Mouse (Mus musculus) layer of hippocampus, adult 6 months (tissue): ENCODE measurements around the gene Zfpl1. TPM values are rescaled to one million over a fixed set of nuclear protein-coding genes. Genes with fewer than 3 reads are reported as not detected.

Source experiments
- long read RNA-seq, 2 experiments: library from polyadenylated mRNA; unstranded; transcript quantifications; one replicate each; pipeline ENCODE4 v2.0.0; 2019 to 2020
- microRNA-seq: library from miRNA; unstranded; fragments of <30 nt; microRNA quantifications from one replicate; pipeline ENCODE4 v1.2.0, GENCODE M21; 2020
- polyA plus RNA-seq: library from polyadenylated mRNA; unstranded; fragments of <200 nt; fragmentation: Nextera tagmentation; gene quantifications from 2 replicates; pipeline ENCODE4 v1.2.3, GENCODE M21; 2021

Zfpl1 gene
- polyA plus RNA-seq = 66.0 and 69.1 TPM in 2 replicates
- long read RNA-seq, experiment 1, transcript Zfpl1-201 (8 exons, 1,287 nt) = minor isoform, 20 of 76 reads
- long read RNA-seq, experiment 1, transcript Zfpl1-208 (8 exons, 922 nt) = major isoform, 47 of 76 reads
- long read RNA-seq, experiment 1, partial matches to known transcripts = 7 of 76 reads
- long read RNA-seq, experiment 1, other reads (novel, unspliced or antisense) = 2 of 76 reads
- long read RNA-seq, experiment 2, transcript Zfpl1-201 (8 exons, 1,287 nt) = minor isoform, 24 of 114 reads
- long read RNA-seq, experiment 2, transcript Zfpl1-208 (8 exons, 922 nt) = major isoform, 70 of 114 reads
- long read RNA-seq, experiment 2, partial matches to known transcripts = 16 of 114 reads
- long read RNA-seq, experiment 2, other reads (novel, unspliced or antisense) = 4 of 114 reads

DNA sequence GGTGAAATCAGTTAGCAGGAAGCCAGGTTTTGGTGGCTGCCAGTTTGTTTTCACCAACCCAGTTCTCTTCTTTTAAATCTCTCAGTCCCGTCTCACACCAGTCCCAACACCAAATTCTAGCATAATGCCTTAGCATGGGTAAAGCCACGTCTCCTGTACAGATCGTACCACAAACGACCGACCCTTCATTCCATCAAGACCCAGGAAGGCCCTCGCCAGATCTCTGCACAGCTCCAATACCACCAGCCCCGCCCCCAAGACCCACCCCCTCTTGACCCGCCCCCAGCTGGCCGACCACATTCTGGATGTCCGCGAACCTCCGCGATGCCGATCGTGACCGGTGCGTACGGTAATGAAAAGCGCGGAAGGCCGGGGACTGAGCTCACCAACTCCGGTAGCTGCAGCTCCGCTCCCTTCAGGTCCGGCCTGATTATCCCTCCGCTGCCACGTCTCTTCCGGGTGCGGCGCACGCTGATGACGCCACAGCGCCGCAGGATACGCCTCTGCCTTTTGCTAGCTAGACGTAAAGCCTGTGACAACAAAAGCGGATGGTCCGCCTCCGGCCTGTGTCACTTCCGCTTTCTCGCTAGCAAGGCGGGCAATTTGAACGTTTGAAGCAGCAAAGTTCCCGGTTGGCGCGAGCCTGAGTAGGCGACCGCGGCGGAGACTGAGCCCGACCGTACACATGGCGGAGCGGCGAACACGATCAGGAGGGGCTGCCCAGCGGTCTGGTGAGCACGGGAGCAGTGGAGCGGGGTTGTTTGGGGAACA, at the start of gene Zfpl1, which contains the start of gene Cdca5:
Gene Zfpl1 (minus strand): TSS at position 479 of the 771 bp plus-strand sequence.
Gene Cdca5 (plus strand): TSS at position 506 of the 771 bp plus-strand sequence.

DNA sequence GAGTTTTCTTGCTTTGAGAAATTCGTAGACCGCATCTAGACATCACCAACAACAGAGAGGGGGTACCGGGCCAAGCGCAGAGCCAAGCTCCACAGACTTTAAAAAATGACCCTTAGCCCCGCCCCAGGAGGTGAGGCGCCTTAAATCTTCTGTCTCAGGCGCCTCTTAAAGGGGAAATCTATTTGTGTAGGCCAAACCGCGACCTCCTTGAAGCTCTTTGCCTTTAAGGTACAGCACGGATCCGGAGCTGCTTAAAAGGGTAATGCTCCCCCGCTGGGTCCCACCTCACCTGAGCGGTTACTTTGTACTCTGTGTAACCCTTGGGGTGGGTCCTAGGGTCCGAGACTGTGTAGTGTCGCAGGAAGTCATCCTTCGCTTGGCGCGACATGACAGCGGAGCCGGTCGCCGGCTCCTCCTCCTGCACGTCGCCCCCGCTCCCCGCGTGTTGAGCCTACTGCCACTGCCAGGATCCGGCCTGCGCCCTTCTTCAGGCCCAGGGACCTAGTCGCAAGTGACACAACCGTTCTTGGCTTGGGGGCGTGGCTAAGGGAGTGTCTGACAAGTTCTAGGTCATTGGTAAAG, 43.1 kb upstream of the Zfpl1 start, which contains the start of gene Snx15:
Gene Snx15 (minus strand): TSS at position 545 of the 582 bp plus-strand sequence.

DNA sequence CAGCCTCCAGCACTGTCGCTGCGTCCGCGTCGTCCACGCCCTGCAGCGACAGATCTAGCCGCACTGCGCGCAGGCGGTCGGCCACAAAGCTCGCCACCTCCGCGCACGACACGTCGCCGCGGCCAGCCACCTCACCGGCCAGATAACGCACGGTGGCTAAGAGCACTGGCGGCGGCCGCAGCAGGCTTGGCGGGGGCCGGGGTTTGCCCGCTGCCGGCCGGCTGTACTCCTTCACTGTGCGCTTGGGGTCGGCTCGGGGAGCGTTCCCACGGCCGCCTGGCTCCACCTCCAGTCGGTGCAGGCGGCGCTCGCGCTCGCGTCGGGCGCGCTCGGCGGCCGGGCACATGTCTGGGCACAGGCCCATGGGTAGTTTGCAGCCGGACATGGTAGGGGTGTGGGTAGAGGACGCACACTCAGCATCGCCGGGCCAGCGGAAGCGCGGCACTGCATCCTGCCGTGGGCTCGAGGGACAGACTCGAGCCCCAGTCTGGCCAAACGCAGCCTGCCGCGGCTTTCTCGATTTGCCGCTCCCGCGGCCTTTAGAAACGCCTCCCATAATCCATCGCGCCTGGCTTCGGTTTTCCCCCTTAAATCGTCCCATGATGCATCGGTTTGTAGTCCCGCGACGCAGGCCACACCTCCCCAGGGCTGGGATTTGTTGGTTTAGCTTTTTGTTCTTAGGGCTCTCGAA, 33.4 kb upstream of the Zfpl1 start, which contains the start of gene Sac3d1:
Gene Sac3d1 (minus strand): TSS at position 665 of the 691 bp plus-strand sequence.

DNA sequence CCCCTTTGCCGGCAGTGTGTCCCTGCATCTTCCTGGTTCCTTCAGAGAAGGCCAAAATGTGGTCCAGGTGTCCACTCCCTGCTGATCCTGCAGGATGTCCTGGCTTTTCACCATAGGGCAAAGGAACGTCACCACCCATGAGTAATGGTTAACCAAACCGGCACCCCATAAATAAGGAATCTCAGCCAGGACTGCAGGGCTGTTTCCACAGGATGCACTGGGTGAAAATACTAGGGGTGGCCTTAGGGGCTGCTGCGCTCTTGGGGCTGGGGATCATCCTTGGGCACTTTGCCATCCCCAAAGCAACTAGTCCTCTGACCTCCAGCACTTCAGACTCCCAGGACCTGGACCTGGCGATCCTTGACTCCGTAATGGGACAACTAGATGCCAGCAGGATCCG, 20.8 kb upstream of the Zfpl1 start, which contains the start of gene Naaladl1:
Gene Naaladl1 (plus strand): TSS at position 197 of the 400 bp plus-strand sequence.

DNA sequence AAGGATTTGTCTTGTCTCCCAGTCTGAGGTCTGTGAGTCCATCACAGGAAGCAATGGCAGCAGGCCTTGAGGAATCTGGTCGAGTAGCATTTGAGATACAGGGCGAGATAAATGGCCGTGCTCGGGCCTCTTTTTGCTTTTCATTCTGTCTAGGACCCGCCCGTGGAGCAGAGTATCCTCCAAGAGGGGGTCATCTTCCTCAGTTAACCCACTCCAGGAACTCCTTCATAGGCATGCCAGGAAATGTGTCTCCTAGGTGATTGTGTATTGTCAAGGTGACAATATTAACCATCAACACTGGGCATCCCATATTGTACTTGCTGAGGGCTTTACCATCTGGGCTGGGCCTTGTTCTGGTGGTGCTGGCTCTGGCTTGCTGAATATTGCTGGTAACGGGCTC, 9.4 kb upstream of the Zfpl1 start, which contains the start of gene AC131692.1:
Gene AC131692.1 (plus strand): TSS at position 301 of the 400 bp plus-strand sequence.

DNA sequence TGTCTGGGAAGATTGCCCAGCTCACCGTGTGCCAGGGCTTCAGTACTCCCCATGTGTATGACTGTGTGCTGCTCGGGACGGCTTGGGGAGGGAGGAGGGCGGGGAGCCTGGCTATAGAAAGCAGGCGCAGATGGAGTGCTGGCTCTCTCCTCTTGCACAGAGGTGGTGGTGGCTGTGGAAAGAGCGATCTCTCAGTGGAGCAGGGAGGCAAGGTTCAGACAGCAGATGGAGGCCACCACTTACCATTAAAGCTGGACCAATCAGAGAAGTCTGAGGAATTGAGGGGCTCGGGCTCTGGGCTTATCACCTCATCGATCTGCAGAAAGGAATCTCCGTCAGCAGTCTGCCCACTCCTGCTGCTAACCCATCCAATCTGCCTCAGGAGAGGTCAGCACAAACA, 2.6 kb downstream of the Zfpl1 start, which contains the start of gene Gm28374:
Gene Gm28374 (minus strand): TSS at position 101 of the 400 bp plus-strand sequence.

DNA sequence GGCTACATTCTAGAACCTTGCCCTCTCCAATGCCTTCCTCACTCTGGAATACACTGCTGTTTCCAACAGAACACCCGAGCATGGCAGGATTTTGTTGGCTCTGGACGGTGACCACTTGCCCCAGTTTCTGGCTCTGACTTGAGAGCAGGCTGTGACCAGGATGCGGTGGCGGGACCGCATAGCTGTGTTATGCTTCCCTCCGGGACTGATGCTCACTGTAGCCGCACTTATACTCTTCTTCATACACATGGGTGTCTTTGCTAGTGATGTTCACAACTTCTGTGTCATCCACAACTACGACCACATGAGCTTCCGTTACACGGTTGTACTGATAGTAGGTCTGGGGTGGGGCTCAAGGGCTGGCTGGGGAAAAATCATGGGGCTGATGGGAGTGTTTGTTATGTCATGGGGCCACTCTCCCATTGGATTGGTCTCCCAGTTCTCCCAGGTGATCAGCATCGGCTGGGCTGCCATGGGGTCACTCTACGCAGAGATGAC, 4.7 kb downstream of the Zfpl1 start, which contains the start of gene Tmem262:
Gene Tmem262 (plus strand): TSS at position 51 of the 498 bp plus-strand sequence.

DNA sequence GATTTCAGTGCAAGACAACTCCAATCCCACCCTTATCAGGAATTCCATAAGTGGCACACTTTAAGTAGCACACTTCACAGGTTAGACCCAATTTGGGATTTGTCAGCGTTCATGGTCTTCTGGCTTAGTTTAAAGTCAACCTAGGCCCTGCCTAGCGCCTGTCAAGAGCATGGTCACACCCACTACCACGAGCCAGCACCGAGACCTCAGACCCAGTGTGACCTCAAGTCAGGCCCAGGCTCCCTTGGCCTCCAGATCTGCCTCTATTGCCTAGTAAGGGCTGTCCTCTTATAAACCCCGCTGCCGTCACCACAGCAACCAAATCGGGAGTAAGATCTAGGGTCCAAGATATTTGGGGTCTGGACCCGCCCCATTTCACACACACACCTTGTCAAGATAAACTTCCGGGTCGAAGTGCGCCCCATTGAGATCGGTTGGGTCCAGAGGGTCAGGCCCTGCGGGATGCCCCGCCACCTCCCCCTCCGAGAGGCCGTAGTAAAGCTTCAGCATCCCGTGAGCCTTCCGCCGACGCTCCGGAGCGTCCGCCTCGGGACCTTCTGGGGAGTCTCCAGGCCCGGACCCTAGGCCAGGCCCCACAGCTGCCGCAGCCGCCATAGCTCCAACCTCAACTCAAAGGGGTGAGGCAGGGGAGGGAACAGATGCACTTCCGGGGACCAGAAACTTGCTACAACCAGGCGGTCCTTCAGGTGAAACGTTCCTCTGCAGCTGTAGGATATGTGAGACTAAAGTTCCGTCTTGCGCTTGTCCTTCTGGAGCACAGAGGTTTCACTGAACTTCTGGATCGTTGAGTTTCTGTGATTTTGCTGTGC, 8.0 kb downstream of the Zfpl1 start, which contains the start of gene Vps51:
Gene Vps51 (minus strand): TSS at position 668 of the 830 bp plus-strand sequence.

DNA sequence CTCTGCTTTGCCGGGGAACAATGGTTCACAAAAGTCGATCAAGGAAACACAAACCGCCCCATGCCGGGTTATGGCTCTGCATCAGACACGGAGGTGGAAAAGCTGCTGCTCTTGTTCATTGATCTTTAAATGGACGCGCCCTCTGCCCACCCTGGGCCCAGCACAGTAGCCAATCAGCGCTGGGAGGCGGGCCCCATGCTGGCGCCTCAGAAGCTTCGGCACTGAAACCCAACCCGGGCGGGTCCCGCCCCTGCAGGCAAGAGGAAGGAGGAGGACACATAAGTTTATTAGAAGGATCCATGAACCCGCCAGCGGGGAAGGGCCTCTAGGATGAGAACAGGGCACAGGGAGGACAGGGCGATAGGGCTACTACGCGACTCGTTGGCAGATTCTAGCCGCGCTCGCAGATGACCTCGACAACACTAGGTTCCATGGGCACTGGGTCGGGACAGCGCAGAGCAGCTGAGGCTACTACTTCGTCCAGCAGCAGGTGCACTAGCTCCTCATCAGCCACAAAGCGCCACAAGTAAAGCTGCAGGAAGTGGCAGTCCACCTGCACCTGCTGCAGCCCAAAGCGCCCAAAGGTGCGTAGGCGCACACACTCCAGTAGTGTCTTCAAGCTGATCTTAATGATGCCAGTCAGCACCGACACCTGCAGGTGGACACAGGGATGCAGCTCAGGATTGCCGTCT, 16.9 kb downstream of the Zfpl1 start, which contains the start of gene Tm7sf2:
Gene Tm7sf2 (minus strand): TSS at position 650 of the 692 bp plus-strand sequence.

DNA sequence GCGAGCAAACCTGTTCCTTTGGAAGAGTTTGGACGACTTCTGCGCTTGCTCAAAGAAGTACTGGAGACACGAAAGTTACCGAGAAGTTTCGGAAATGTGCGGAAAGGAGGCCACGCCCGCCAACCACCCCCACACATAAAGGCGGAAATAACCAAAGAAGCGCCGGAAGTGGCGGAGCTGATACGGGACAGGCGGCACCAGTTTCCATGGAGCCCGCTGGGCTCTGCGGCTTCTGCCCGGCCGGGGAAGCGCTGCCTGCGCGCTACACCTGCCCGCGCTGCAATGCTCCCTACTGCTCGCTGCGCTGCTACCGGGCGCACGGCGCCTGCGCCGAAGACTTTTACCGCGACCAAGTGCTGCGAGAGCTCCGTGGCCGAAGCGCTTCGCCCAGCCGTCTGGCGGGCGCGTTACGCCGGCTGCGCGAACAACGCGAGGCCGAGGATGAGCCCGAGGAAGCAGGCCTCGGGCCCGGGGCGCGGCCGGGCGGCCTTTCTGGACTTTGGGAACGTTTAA, 23.7 kb downstream of the Zfpl1 start, which contains the start of gene Znhit2:
Gene Znhit2 (plus strand): TSS at position 172 of the 513 bp plus-strand sequence.

DNA sequence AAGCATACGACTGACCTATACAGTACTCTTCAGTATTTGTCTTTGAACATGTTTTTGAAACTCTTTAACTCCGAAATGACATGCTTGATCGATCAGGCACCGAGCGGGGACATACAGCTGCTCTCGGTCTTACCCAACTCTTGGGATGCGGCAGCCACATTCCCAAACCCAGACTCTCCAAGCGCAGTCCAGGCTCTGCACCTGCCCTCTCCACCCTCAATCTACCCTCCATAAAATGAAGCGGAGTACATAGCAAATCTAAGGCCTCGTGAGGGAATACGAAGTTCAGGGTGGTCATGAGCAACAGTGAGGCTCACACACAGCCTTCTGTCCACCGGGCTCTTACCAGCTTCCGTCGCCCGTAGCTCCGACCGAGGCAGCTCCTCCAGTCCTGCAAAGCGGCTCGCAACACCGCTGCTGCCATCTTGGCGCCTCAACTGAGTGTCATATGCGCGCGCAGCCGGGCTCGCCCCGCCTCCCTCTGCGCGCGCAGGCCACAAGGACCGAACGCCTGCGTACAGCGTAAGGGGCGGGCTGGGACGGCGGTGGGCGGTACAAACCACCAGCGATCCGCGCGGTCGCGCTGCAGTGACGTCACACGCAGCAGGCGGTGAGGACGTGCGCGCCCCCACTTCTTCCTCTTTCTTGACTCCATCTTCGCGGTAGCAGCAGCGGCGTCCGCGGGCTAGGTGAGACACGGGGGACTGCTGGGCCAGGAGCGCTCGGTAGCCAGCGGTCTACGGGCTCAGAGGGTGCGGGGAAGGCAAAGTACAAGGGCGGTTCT, 27.3 kb downstream of the Zfpl1 start, which contains the start of the genes Mrpl49 and Fau:
Gene Mrpl49 (minus strand): TSS at position 473 of the 784 bp plus-strand sequence.
Gene Fau (plus strand): TSS at position 532 of the 784 bp plus-strand sequence.

DNA sequence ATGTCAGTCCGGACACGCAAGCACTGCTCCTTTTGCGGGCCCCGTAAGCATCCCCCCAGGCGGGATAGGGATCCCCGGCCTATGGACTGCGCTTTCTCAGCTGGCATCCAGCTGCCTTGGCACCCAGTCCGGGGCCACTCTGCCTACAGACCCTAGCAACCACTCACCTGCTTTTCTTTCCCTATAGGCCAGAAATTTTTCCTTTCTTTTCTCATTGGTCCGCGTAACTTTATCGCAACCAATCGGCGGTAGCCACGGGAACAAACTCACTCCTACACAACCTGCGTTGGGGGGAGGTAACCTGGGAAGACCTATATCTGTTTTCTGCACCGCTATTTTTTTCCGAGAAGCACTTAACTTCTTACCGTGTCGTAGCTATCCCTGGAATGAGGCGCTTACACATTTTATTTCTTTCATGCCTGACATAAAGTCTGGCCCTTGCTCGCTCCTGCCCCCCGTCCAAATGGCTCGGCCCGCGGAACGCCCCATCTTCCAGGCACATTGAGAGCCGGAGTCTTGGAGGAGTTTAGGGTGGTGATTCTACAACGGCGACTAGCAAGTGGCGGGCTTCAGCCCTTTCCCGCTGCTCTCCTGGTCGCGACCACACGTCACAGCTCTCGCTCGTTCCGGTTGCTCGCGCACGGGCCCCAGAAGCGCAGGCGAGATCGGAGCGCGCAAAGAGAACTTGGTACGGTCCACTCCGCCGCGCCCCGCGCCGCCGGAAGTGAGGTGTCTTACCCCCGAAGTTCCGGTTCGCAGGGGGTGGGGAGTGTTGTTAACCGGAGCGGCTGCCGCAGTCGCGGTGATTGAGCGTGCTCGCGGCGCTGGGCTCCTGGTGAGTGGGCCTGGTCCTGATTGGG, 38.2 kb downstream of the Zfpl1 start, which contains the start of gene Syvn1:
Gene Syvn1 (plus strand): TSS at position 283 of the 860 bp plus-strand sequence.

Small RNA genes lying within 50 kb of the gene (microRNA-seq; reads per million reads assigned to microRNA genes)
- gene Mir6988 = 6.7 reads per million, percentile 24 among the genes with 10 or more reads in this experiment

Other genes with a start within 250 kb of the Zfpl1 start
- 14.0 and 15.8 TPM in 2 replicates for gene Frmd8, start 209.7 kb downstream of the Zfpl1 start, polyA plus RNA-seq
- 0.98 and 1.3 TPM in 2 replicates for gene Slc25a45, start 207.1 kb downstream of the Zfpl1 start, polyA plus RNA-seq
- gene Tigd3, start 190.8 kb downstream of the Zfpl1 start, polyA plus RNA-seq = 0.85 and 0.88 TPM in 2 replicates
- 36.4 and 37.3 TPM in 2 replicates for gene Dpf2, start 171.9 kb downstream of the Zfpl1 start, polyA plus RNA-seq
- 8.6 and 11.3 TPM in 2 replicates for gene Cdc42ep2, start 160.1 kb downstream of the Zfpl1 start, polyA plus RNA-seq
- gene Pola2, start 120.8 kb downstream of the Zfpl1 start, polyA plus RNA-seq = 2.8 and 2.9 TPM in 2 replicates
- gene Slc22a20, start 98.8 kb downstream of the Zfpl1 start, polyA plus RNA-seq = not detected in 2 replicates
- 1.8 and 2.2 TPM in 2 replicates for gene Capn1, start 69.1 kb downstream of the Zfpl1 start, polyA plus RNA-seq
- 36.6 and 44.8 TPM in 2 replicates for gene Syvn1, start 38.4 kb downstream of the Zfpl1 start, polyA plus RNA-seq
- gene Mrpl49, start 27.2 kb downstream of the Zfpl1 start, polyA plus RNA-seq = 51.5 and 58.6 TPM in 2 replicates
- 3,358 and 3,673 TPM in 2 replicates for gene Fau, start 27.1 kb downstream of the Zfpl1 start, polyA plus RNA-seq
- 85.4 and 98.5 TPM in 2 replicates for gene Znhit2, start 23.8 kb downstream of the Zfpl1 start, polyA plus RNA-seq
- 14.6 and 16.9 TPM in 2 replicates for gene Tm7sf2, start 16.6 kb downstream of the Zfpl1 start, polyA plus RNA-seq
- 77.5 and 93.8 TPM in 2 replicates for gene Vps51, start 7.7 kb downstream of the Zfpl1 start, polyA plus RNA-seq
- not detected in 2 replicates for gene Tmem262, start 4.9 kb downstream of the Zfpl1 start, polyA plus RNA-seq
- gene Gm28374, start 2.7 kb downstream of the Zfpl1 start, polyA plus RNA-seq = 0.39 TPM in 1 of 2 replicates, not detected in the other
- gene Cdca5, start within 50 bp of the Zfpl1 start, polyA plus RNA-seq = 0.09 and 0.10 TPM in 2 replicates
- gene AC131692.1, start 9.5 kb upstream of the Zfpl1 start, polyA plus RNA-seq = not detected in 2 replicates
- gene Naaladl1, start 20.8 kb upstream of the Zfpl1 start, polyA plus RNA-seq = 0.09 TPM in 1 of 2 replicates, not detected in the other
- gene Sac3d1, start 33.7 kb upstream of the Zfpl1 start, polyA plus RNA-seq = 43.5 and 44.1 TPM in 2 replicates
- 66.8 and 74.4 TPM in 2 replicates for gene Snx15, start 43.3 kb upstream of the Zfpl1 start, polyA plus RNA-seq
- gene Batf2, start 56.0 kb upstream of the Zfpl1 start, polyA plus RNA-seq = 0.24 TPM in 1 of 2 replicates, not detected in the other
- 169 and 184 TPM in 2 replicates for gene Arl2, start 56.6 kb upstream of the Zfpl1 start, polyA plus RNA-seq
- not detected in 2 replicates for gene Majin, start 99.4 kb upstream of the Zfpl1 start, polyA plus RNA-seq
- not detected in 2 replicates for gene Gpha2, start 141.4 kb upstream of the Zfpl1 start, polyA plus RNA-seq
- 31.7 and 43.9 TPM in 2 replicates for gene Ppp2r5b, start 150.9 kb upstream of the Zfpl1 start, polyA plus RNA-seq
- gene Atg2a, start 156.7 kb upstream of the Zfpl1 start, polyA plus RNA-seq = 6.7 and 6.8 TPM in 2 replicates
- gene Ehd1, start 191.8 kb upstream of the Zfpl1 start, polyA plus RNA-seq = 37.4 and 45.0 TPM in 2 replicates
- gene Cdc42bpg, start 221.5 kb upstream of the Zfpl1 start, polyA plus RNA-seq = 0.09 and 0.10 TPM in 2 replicates